Mouse (Mus musculus) ES-E14 (cell line): Measurements from ENCODE around the gene Rgs1.

Experiments
- CHD2 ChIP-seq: IDR thresholded peaks from 2 replicates; pipeline ENCODE4 v1.6.1; 2014; ENCODE audit warnings: mild to moderate bottlenecking, low read depth, low read length, inconsistent platforms
- HCFC1 ChIP-seq: IDR thresholded peaks from 2 replicates; pipeline ENCODE4 v1.6.1; 2012; ENCODE audit warnings: low read length, inconsistent platforms, borderline replicate concordance; ENCODE audit not compliant: insufficient read depth
- MAFK ChIP-seq: IDR thresholded peaks from 2 replicates; pipeline ENCODE4 v1.6.1; 2014; ENCODE audit warnings: mild to moderate bottlenecking, low read depth, low read length, inconsistent platforms; ENCODE audit not compliant: insufficient read depth
- ZC3H11A ChIP-seq: IDR thresholded peaks from 2 replicates; pipeline ENCODE4 v1.6.1; 2012; ENCODE audit warnings: low read depth, mild to moderate bottlenecking, inconsistent platforms, low read length, borderline replicate concordance
- ZNF384 ChIP-seq: IDR thresholded peaks from 2 replicates; pipeline ENCODE4 v1.6.1; 2012; ENCODE audit warnings: low read depth, low read length, inconsistent platforms

DNA sequence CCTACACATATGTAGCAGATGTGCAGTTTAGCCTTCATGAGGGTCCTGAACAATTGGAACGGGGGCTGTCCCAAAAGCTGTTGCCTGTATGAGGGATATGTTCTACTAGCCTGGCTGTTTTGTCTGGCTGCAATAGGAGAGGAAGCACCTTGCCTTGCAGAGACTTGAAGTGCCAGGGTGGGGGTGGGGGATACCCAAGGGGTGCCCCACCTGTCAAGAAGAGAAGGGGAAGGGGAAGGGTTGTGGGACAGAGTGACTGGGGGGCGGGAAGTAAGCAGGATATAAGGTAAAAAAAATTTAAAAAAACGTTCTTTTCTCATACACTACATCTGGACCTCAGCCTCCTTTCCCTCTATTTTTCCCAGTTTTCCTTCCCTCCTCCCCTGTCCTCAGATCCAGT is 9.7 kb upstream of the Rgs1 start:
- TF ChIP-seq ZNF384: no peak
- no peak for TF ChIP-seq ZC3H11A
- no peak for TF ChIP-seq MAFK
- TF ChIP-seq HCFC1: no peak
- TF ChIP-seq CHD2: no peak
